In genomic region chr19:57954131-57954530, GRCm38 (mm10) we compare ENCODE assay signal across 26 mouse cellular contexts.
"Had no signal": no experiment of that assay in that cellular context is flagged by ENCODE, and none has a peak within 500 bp of the region (broad histone marks: within the 10 kb centered on the region; RNA-seq: fewer than 3 reads in every experiment).

No protein-coding gene starts in this region.

- ATAC-seq: hindbrain, embryonic 16.5 days; inflammation-experienced regulatory T-cells, adult 6 months; intestine, embryonic 15.5 days; intestine, postnatal 0 days had no signal

- H3K36me3 ChIP-seq: heart, embryonic 13.5 days; heart, embryonic 15.5 days; hindbrain, embryonic 10.5 days; hindbrain, embryonic 12.5 days; intestine, embryonic 15.5 days; limb, embryonic 12.5 days; liver, embryonic 13.5 days; liver, embryonic 15.5 days had no signal

- H3K27ac ChIP-seq: gastrocnemius, adult 2 months; heart, adult 2 months; heart, embryonic 13.5 days; heart, embryonic 15.5 days; hindbrain, embryonic 10.5 days; hindbrain, embryonic 12.5 days; hindbrain, embryonic 14.5 days; intestine, embryonic 15.5 days; kidney, postnatal 0 days; left cerebral cortex, adult 2 months; limb, embryonic 12.5 days; liver, embryonic 13.5 days; liver, embryonic 15.5 days had no signal

- H3K4me3 ChIP-seq: gastrocnemius, adult 2 months; heart, adult 2 months; heart, embryonic 13.5 days; heart, embryonic 15.5 days; hindbrain, embryonic 10.5 days; hindbrain, embryonic 12.5 days; intestine, embryonic 15.5 days; left cerebral cortex, adult 2 months; limb, embryonic 12.5 days; liver, embryonic 13.5 days; liver, embryonic 15.5 days had no signal

- H3K27me3 ChIP-seq: heart, embryonic 13.5 days; heart, embryonic 15.5 days; hindbrain, embryonic 12.5 days; intestine, embryonic 15.5 days; limb, embryonic 12.5 days; liver, embryonic 13.5 days; liver, embryonic 15.5 days had no signal

- H3K9ac ChIP-seq: heart, embryonic 13.5 days; heart, embryonic 15.5 days; hindbrain, embryonic 12.5 days; hindbrain, embryonic 14.5 days; intestine, embryonic 15.5 days; limb, embryonic 12.5 days; liver, embryonic 13.5 days; liver, embryonic 15.5 days had no signal

- H3K4me1 ChIP-seq: hindbrain, embryonic 10.5 days; intestine, embryonic 15.5 days; limb, embryonic 12.5 days had no signal

- DNase-seq: gastrocnemius, adult 2 months; gastrocnemius, postnatal 10 days; gastrocnemius, postnatal 25 days; heart, adult 2 months; heart, postnatal 14 days; heart, postnatal 4 days; kidney, adult 18-20 months; kidney, adult 8-10 months; kidney, postnatal 14 days; kidney, postnatal 36 days; liver; liver, embryonic 13.5 days had no signal

- H3K4me2 ChIP-seq: heart, embryonic 13.5 days; heart, embryonic 15.5 days; hindbrain, embryonic 12.5 days; hindbrain, embryonic 14.5 days; intestine, embryonic 15.5 days; limb, embryonic 12.5 days; liver, embryonic 11.5 days; liver, embryonic 13.5 days; liver, embryonic 15.5 days had no signal

- H3K9me3 ChIP-seq: heart, embryonic 13.5 days; heart, embryonic 15.5 days; hindbrain, embryonic 10.5 days; hindbrain, embryonic 12.5 days; intestine, embryonic 15.5 days; limb, embryonic 12.5 days; liver, embryonic 13.5 days; liver, embryonic 15.5 days had no signal
